Mouse (Mus musculus): ENCODE results near the gene Zfp382. TPM values are rescaled to one million over a fixed set of nuclear protein-coding genes. Genes with fewer than 3 reads are reported as not detected.

The Zfp382 gene
- 4.2 and 4.5 TPM in 2 replicates for polyA plus RNA-seq (2015; fragmentation: Nextera tagmentation; extraction: Ambion mirVana)

DNA sequence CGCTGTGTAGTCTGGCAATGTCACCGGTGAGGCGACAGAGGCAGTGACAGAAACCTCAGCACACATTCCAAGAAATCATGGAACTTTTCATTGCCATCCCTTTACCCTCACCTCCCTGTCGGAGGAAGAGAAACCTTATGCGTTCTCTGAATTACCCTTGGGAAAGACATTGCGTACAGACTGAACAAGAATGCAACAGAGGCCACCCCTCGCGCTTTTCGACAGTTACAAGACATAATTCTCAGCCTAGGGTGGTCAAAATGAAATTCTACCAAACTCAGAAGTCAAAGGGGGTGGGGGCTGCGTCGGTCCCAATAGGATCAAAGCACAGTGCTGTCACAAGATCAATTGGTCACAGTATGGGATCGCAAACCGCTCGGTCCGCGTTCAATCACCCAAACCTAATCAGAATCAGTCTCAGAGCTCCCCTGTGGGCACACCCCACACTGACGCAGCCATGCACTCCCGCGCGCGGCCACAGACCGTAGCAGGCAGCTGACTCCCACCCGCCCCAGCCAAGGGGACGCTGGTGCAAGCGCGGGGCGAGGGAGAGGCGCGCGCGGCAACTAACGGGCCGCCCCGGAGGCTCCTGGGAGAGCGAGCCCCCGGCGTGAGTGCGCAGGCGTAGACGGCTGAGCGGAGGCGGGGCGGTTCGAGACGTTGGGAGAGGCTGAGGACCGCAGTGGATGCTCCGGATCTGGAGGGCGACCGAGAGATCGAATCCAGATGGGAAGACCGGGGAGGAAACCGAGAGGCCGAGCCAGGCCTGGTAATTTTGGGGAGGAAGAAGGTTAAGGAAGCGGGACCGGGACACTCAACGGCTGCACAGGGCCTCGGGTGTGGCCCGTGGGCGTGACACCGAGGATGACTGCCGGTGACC, at the start of gene Zfp382:
Gene Zfp382, plus strand, starts transcription at position 635 of the 880 bp plus-strand sequence.

DNA sequence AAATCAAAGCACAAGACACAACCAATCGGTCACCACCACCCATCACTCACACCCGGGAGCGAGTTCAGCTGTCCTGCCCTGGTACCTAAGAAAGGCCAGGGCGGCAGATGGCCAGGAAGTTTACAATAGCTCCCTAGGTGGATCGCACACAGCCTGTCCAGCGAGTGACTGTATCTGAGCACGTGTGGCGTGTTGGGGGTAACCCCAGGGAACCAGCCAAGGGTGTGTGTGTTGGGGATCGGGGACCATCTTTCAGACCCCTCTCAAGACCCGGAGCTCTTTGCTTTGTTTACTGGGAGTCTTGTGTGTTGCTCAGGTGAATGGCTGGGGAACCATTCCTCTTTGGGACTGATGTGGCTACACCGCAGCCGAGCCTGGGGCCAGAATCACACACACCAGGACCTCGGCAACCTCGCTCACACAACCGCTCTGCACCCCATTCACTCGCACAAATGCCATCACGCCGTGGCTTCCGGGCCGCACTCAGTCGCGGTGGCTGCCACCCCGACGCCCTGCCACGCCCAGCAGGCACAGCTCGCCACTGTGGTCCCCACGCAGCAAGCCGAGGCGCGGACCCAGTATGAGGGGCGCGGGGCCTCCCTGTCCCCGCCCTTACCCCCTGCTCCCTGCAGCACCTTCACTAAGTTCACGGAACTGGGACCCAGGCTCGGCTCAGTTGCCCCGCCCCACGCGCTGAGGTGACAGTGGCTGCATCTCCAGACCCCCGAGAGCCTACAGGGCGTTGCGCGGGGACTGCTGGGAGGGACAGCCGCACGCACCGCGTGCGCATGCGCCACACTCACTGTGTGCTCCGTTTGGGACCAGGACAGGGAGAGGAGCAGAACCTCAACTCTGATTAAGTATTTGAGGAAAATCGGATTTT, 49.4 kb upstream of the Zfp382 start, which contains the start of gene Zfp82:
Gene Zfp82, minus strand, starts transcription at position 755 of the 883 bp plus-strand sequence.

DNA sequence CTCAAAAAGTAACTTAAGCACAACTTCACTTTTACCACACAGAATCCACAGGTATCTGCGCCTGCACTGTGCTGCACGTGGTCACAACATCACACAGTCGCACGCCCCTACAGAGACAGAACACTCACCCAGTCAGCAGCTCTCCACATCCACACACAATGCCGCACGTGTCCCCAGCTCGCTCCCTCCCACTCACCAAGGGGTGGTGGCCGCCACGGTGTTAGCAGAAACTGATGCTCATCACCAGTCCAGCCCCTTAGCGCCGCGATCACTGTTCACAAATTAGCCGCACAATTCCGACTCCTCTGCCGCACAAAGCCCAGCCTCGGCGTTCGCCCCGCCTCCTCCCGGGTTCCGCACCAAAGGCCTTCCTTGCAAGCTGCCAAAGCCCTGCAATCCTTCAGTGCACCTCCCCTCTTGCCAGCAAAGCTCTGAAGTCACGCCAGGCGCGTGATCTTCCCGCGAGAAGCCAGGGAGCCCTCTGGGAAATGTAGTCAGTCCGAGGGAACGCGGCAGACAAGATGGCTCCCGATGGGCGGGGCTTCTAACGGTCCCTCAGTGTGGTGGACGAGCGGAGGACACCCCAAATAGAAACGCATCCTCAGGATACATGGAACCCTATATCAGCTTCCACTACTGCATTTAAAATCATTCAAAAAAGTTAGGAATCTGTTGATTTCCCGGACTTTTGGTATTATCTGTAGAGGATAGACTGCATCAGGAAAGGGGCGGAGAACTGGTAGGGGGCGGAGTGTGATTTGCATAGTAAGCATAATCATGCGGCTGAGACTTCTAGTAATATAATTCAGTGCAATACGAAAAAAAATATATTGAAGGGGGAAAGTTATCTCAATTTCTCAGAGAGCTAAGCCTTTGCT, 31.4 kb upstream of the Zfp382 start, which contains the start of the genes Gm26920 and Zfp566:
Gene Gm26920, minus strand, starts transcription at position 319 of the 878 bp plus-strand sequence.
Gene Zfp566, minus strand, starts transcription at position 436 of the 878 bp plus-strand sequence.

DNA sequence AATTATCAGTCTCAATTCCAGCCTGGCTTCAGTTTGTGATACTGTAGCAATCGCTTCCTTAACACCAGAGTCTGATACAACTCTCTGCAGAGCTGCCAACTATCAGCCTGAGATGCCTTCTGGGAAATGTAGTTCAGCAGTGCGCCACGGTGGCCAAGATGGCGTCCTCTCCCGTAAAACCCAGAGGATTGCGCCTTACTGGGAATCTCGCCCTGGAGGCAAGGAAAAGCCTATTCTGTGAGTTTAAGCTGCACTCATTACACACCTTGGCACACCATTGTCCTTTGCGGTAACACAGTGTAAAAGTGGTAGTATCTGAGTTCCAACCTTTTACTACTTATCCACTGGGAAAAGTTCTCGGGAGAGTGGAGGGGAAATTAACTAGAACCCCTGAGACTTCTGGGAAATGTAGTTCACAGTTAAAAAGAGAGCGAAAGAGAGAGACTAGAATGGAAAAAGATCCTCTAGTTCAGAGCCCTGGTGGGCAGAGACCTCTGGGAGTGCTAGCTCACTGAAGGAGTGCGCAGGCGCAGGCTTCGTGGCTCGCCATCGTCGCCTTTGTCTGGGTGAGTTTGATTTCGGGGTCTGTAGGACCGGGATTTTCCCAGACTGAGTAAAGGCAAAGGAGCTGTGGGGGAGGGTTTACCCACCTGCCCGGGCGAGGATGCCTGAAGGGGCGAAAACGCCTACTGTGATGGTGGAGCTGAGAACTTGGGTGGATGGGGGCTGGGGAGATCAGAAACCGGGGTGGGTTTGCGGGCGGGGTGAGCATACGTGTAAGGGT, 26.9 kb upstream of the Zfp382 start, which contains the start of gene Zfp260:
Gene Zfp260, plus strand, starts transcription at position 132 of the 784 bp plus-strand sequence.

DNA sequence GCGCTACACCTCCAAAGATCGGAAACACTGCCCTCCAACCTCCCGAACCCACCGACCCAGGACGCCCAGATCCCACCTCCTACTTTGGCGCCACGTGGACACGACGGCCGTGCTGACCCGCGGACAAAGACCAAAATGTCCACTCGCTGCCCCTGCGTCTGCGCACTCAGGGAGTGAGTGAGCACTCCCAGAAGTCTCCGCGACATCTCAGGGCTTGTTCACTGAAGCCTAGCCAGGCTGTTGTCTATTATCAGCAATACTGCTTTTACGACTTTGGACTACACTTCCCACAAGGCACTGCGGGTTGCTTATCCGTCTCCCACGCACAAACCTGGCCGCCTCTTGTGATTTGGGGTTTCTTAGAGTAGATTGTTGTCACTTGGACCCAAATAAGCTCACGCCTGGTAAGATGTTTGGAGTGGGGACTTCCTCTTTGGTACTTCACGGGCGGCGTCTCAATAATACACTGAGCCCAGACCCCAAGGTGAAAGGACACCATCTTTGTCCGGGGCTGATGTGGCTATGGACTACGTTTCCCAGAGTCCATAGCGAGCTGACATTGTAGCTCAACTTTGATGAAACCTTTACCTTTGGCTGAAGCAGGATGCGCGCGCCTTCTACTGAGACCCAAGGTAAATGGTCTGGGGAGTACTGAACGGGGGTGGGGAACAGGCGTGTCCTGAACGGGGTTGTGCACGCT, 48.0 kb downstream of the Zfp382 start, which contains the start of gene Zfp146:
Gene Zfp146, minus strand, starts transcription at position 168 of the 700 bp plus-strand sequence.

DNA sequence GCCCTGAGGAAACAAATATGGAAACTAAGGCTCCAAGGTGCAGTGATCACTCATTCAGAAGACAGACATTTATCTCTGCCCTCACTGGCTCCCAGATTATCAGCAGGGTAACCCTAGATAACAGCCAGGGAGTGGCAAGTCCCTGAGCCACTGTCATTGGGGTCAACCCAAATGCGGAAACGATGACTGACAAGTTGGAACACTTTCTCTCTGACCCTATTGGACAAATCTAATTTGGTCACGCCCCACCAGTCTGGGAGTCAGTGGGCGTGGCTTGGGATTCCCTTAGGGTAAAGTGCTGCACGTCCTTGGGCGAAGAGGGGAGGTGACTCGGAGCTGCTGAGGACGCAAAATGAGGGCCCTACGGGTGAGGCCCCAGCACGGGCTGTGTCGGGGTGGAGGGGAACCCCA, 62.1 kb downstream of the Zfp382 start, which contains the start of gene Cox7a1:
Gene Cox7a1, plus strand, starts transcription at position 266 of the 411 bp plus-strand sequence.

Small RNA genes lying within 50 kb of the gene (microRNA-seq; reads per million reads assigned to microRNA genes)
- gene Gm23368: not detected

Other genes starting within 250 kb of the Zfp382 start
- 4.4 TPM in 2 replicates for gene Zfp27, start 215.4 kb upstream of the Zfp382 start, polyA plus RNA-seq (2015; fragmentation: Nextera tagmentation; extraction: Ambion mirVana)
- 2.4 and 2.7 TPM in 2 replicates for gene Zfp383, start 213.7 kb upstream of the Zfp382 start, polyA plus RNA-seq (2015; fragmentation: Nextera tagmentation; extraction: Ambion mirVana)
- 4.2 and 5.4 TPM in 2 replicates for gene Zfp74, start 167.9 kb upstream of the Zfp382 start, polyA plus RNA-seq (2015; fragmentation: Nextera tagmentation; extraction: Ambion mirVana)
- 9.7 and 10.7 TPM in 2 replicates for gene Zfp568, start 138.0 kb upstream of the Zfp382 start, polyA plus RNA-seq (2015; fragmentation: Nextera tagmentation; extraction: Ambion mirVana)
- gene Zfp14, start 70.6 kb upstream of the Zfp382 start, polyA plus RNA-seq (2015; fragmentation: Nextera tagmentation; extraction: Ambion mirVana): 1.2 TPM in 2 replicates
- gene Zfp82, start 49.0 kb upstream of the Zfp382 start, polyA plus RNA-seq (2015; fragmentation: Nextera tagmentation; extraction: Ambion mirVana): 2.1 and 2.2 TPM in 2 replicates
- not detected in 2 replicates for gene Gm26920, start 31.5 kb upstream of the Zfp382 start, polyA plus RNA-seq (2015; fragmentation: Nextera tagmentation; extraction: Ambion mirVana)
- 2.9 and 3.6 TPM in 2 replicates for gene Zfp566, start 31.4 kb upstream of the Zfp382 start, polyA plus RNA-seq (2015; fragmentation: Nextera tagmentation; extraction: Ambion mirVana)
- 44.4 and 53.0 TPM in 2 replicates for gene Zfp260, start 27.2 kb upstream of the Zfp382 start, polyA plus RNA-seq (2015; fragmentation: Nextera tagmentation; extraction: Ambion mirVana)
- gene Zfp146, start 47.8 kb downstream of the Zfp382 start, polyA plus RNA-seq (2015; fragmentation: Nextera tagmentation; extraction: Ambion mirVana): 5.7 and 6.8 TPM in 2 replicates
- gene Cox7a1, start 62.2 kb downstream of the Zfp382 start, polyA plus RNA-seq (2015; fragmentation: Nextera tagmentation; extraction: Ambion mirVana): 21.7 and 23.2 TPM in 2 replicates
- gene Capns1, start 76.9 kb downstream of the Zfp382 start, polyA plus RNA-seq (2015; fragmentation: Nextera tagmentation; extraction: Ambion mirVana): 152 and 156 TPM in 2 replicates
- 74.1 and 98.9 TPM in 2 replicates for gene Polr2i, start 110.0 kb downstream of the Zfp382 start, polyA plus RNA-seq (2015; fragmentation: Nextera tagmentation; extraction: Ambion mirVana)
- 151 and 152 TPM in 2 replicates for gene Tbcb, start 110.3 kb downstream of the Zfp382 start, polyA plus RNA-seq (2015; fragmentation: Nextera tagmentation; extraction: Ambion mirVana)
- not detected in 2 replicates for gene Ovol3, start 113.8 kb downstream of the Zfp382 start, polyA plus RNA-seq (2015; fragmentation: Nextera tagmentation; extraction: Ambion mirVana)
- 0.35 and 0.42 TPM in 2 replicates for gene Thap8, start 158.2 kb downstream of the Zfp382 start, polyA plus RNA-seq (2015; fragmentation: Nextera tagmentation; extraction: Ambion mirVana)
- 1.8 and 3.0 TPM in 2 replicates for gene Wdr62, start 158.5 kb downstream of the Zfp382 start, polyA plus RNA-seq (2015; fragmentation: Nextera tagmentation; extraction: Ambion mirVana)
- gene Clip3, start 169.8 kb downstream of the Zfp382 start, polyA plus RNA-seq (2015; fragmentation: Nextera tagmentation; extraction: Ambion mirVana): 13.0 and 13.9 TPM in 2 replicates
- gene Alkbh6, start 186.8 kb downstream of the Zfp382 start, polyA plus RNA-seq (2015; fragmentation: Nextera tagmentation; extraction: Ambion mirVana): 44.3 and 50.6 TPM in 2 replicates
- gene Syne4, start 192.9 kb downstream of the Zfp382 start, polyA plus RNA-seq (2015; fragmentation: Nextera tagmentation; extraction: Ambion mirVana): 3.8 and 4.1 TPM in 2 replicates
- not detected in 2 replicates for gene E130208F15Rik, start 199.8 kb downstream of the Zfp382 start, polyA plus RNA-seq (2015; fragmentation: Nextera tagmentation; extraction: Ambion mirVana)
- 15.7 and 16.6 TPM in 2 replicates for gene Sdhaf1, start 202.0 kb downstream of the Zfp382 start, polyA plus RNA-seq (2015; fragmentation: Nextera tagmentation; extraction: Ambion mirVana)
- gene Lrfn3, start 240.8 kb downstream of the Zfp382 start, polyA plus RNA-seq (2015; fragmentation: Nextera tagmentation; extraction: Ambion mirVana): 2.8 and 3.7 TPM in 2 replicates

Measured in urinary bladder, postnatal 0 days (tissue).